Mouse (Mus musculus): ENCODE measurements around the gene Asic4.

DNA sequence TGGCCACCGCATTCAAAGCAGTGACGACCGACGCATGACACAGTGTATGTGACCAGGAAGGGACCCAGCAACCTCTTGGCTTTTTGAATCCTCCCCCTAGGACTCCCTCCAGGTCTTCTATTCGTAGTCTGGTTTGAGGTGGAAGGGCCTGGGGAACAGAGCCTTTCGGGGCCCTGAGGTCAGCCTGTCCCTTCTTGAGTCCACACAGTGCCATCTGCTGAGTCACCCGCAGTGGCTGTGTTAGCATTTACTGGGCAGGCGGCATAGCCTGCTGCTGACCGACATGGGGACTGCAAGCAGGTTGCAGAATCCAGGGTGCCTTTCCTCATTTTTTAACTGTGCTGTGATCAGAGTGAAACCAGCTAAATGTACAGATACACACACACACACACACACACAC, 43.2 kb upstream of the Asic4 start:
- no peak for TF ChIP-seq CTCF (IDR thresholded peaks at IDR 0.05; ENCODE audit: extremely low read depth, insufficient read depth, insufficient read length, insufficient replicate concordance)
- no peak for TF ChIP-seq POLR2A (IDR thresholded peaks at IDR 0.05; ENCODE audit: low read depth, low read length)
